Mouse (Mus musculus) gastrocnemius, postnatal 25 days (tissue): ENCODE measurements around the gene Obox1. TPM values are rescaled to one million over a fixed set of nuclear protein-coding genes. Genes with fewer than 3 reads are reported as not detected.
"Not testable (repeated sequence)": the region's sequence is repeated elsewhere in the genome, so short reads cannot be mapped to it uniquely, and the experiment has no call there.

Experiments used
- DNase-seq: peaks from one replicate; pipeline ENCODE4 v3.0.0; 2022
- long read RNA-seq, 2 experiments: library from polyadenylated mRNA; stranded (forward); transcript quantifications; one replicate each; pipeline ENCODE4 v2.0.0; 2021
- total RNA-seq, 2 experiments: library from RNA; stranded (reverse); gene quantifications; 1 replicate in 1 of 2; 2 replicates in 1 of 2; pipeline ENCODE4 v1.2.3; 2021

The Obox1 gene
- total RNA-seq = not detected
- long read RNA-seq, experiment 1 = 0 reads
- long read RNA-seq, experiment 2 = 0 reads

DNA sequence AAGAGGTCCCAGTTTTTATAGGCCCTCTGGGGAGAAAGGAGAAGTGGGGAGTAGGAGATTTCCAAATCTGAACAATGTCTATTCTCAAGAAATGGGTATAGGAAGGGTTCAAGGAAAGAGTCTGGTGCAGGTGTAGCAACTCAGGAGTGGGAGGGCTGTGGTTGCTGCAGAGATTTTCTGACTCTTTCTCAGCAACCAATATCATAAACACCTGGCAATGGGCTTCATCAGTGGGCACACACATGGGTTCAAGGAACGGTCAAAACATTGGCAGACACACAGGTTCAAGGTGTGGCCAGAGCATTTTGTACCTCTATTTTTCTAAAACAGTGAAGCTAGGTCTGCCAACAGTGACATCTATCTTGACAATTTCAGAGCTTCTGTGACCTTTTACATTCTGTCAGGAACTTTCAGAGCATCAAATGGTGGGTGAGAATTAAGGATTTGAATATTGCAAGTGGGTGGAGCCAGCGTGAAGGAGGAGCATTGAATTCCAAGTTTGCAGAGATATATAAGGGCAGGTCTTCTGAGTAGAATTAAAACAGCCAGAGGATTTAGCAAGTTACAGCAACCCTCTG is at the start of gene Obox1, which contains the start of gene Obox2:
TSS of gene Obox1 (plus strand) at position 528 of the 578 bp plus-strand sequence.
TSS of gene Obox2 (plus strand) at position 301 of the 578 bp plus-strand sequence.
- not testable (repeated sequence) for DNase-seq

- DNase-seq = not testable (repeated sequence)
Measured at GRCm38 (mm10) chr7:15399147-15399874, 10.6 kb downstream of the Obox1 start.

- not testable (repeated sequence) for DNase-seq
Measured at GRCm38 (mm10) chr7:15406816-15407215, 18.1 kb downstream of the Obox1 start.

DNA sequence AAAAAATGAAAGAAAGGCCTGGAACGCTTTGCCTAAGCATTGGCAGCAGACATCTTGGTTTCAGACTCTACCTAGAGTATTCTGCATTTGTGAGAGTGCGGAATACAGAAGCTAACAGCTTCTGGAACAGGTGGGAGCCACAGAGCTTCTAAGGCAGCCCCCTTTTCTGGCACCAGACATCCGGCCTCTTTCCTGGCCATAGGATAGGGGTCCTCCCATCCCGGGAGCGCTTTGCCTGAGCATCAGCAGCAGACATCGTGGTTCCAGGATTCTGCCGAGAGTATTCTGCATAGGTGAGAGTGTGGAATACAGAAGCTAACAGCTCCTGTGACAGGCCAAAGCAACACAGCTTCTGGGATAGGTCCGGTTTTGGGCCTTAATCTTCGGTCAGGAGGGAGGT is 29.3 kb downstream of the Obox1 start:
- not testable (repeated sequence) for DNase-seq

DNA sequence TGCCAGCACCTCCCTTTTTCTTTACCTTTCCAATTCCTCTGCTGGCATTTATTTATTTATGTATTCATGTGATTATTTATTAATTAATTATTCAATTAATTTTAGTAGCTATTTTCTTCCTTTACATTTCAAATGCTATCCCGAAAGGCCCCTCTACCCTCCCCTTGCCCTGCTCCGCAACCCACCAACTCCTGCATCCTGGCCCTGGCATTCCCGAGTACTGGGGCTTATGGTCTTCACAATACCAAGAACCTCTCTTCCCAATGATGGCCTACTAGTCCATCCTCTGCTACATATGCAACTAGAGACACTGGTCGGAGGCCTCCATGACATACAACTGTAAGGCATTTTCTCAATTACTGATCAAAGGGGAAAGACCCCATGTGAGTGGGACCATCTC is 36.8 kb downstream of the Obox1 start:
- not testable (repeated sequence) for DNase-seq

DNA sequence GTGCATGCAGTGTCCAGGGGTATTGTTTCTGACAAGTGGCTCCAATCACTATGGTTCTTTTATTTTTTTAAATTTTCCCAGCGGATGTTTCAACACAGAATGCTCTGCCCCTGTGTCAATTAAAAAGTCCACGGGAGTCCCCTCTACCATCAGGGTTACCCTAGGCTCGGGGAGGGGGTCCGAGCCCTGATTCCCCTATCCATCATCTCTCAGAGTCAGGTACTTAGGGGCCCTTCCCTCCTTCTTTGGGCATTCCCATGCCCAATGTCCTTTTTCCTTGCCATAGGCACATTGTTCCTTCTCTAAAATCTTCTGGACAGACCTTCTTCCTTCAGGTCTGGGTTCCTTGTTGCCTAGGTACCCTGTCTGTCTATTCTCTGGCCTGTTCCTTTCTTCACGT is 120.7 kb downstream of the Obox1 start:
- DNase-seq = not testable (repeated sequence)

Other genes starting within 250 kb of the Obox1 start
- gene Obox2, start 227 bp upstream of the Obox1 start, total RNA-seq = not detected